Mouse (Mus musculus) spleen, embryonic (tissue): ENCODE results near the gene 1700011L22Rik.

Source experiments
- CTCF ChIA-PET: fragments of 350-600 bp; sonication (Branson Sonifier 250); formaldehyde crosslinking; loops from one replicate; lab custom pipeline; 2022; lab: Charles Lee

Gene 1700011L22Rik

GRCm38 (mm10) chr8:79248470-79248869, at the start of gene 1700011L22Rik:
Gene 1700011L22Rik, minus strand, starts transcription at chr8:79248570.
- CTCF ChIA-PET, result no interaction called here

- CTCF ChIA-PET, result no interaction called here
These were observed 49.4 kb upstream of the 1700011L22Rik start for GRCm38 (mm10) chr8:79297763-79298162.

GRCm38 (mm10) chr8:79295276-79296105, 47.1 kb upstream of the 1700011L22Rik start:
- CTCF ChIA-PET, result no interaction called here

- CTCF ChIA-PET, result no interaction called here
These were observed 46.4 kb upstream of the 1700011L22Rik start, which contains the start of gene Mmaa for GRCm38 (mm10) chr8:79294610-79295275. Gene Mmaa, minus strand, starts transcription at chr8:79294937.

GRCm38 (mm10) chr8:79293841-79294240, 45.5 kb upstream of the 1700011L22Rik start:
- CTCF ChIA-PET, result no interaction called here

- CTCF ChIA-PET, result no interaction called here
These were observed 44.4 kb upstream of the 1700011L22Rik start for GRCm38 (mm10) chr8:79292712-79293264.

GRCm38 (mm10) chr8:79289592-79289991, 41.2 kb upstream of the 1700011L22Rik start:
- CTCF ChIA-PET, result no interaction called here

- CTCF ChIA-PET, result interaction anchor here (0.6 kb wide), 1 partner anchor 259 kb away, joined by 3 read pairs; no protein-coding TSS in a partner anchor
These were observed 40.3 kb upstream of the 1700011L22Rik start for GRCm38 (mm10) chr8:79288681-79289080.

GRCm38 (mm10) chr8:79288250-79288649, 39.9 kb upstream of the 1700011L22Rik start:
- CTCF ChIA-PET, result interaction anchor here (0.6 kb wide), 1 partner anchor 258 kb away, joined by 3 read pairs; no protein-coding TSS in a partner anchor

GRCm38 (mm10) chr8:79286424-79286823, 38.1 kb upstream of the 1700011L22Rik start:
- CTCF ChIA-PET, result no interaction called here

GRCm38 (mm10) chr8:79284626-79285025, 36.3 kb upstream of the 1700011L22Rik start:
- CTCF ChIA-PET, result no interaction called here

- CTCF ChIA-PET, result no interaction called here
These were observed 33.1 kb upstream of the 1700011L22Rik start for GRCm38 (mm10) chr8:79281376-79281890.

GRCm38 (mm10) chr8:79277264-79277870, 29.0 kb upstream of the 1700011L22Rik start:
- CTCF ChIA-PET, result no interaction called here

GRCm38 (mm10) chr8:79274940-79275339, 26.6 kb upstream of the 1700011L22Rik start:
- CTCF ChIA-PET, result no interaction called here

- CTCF ChIA-PET, result no interaction called here
These were observed 25.4 kb upstream of the 1700011L22Rik start for GRCm38 (mm10) chr8:79273776-79274175.

GRCm38 (mm10) chr8:79272676-79273075, 24.3 kb upstream of the 1700011L22Rik start:
- CTCF ChIA-PET, result no interaction called here

GRCm38 (mm10) chr8:79268921-79269320, 20.6 kb upstream of the 1700011L22Rik start:
- CTCF ChIA-PET, result no interaction called here

GRCm38 (mm10) chr8:79261920-79262319, 13.6 kb upstream of the 1700011L22Rik start:
- CTCF ChIA-PET, result no interaction called here

GRCm38 (mm10) chr8:79256076-79256705, 7.8 kb upstream of the 1700011L22Rik start:
- CTCF ChIA-PET, result no interaction called here

GRCm38 (mm10) chr8:79253742-79254141, 5.4 kb upstream of the 1700011L22Rik start:
- CTCF ChIA-PET, result no interaction called here

GRCm38 (mm10) chr8:79243422-79243821, 4.9 kb downstream of the 1700011L22Rik start:
- CTCF ChIA-PET, result no interaction called here
